Mouse (Mus musculus): ENCODE data around the gene Olfr1404. TPM values are rescaled to one million over a fixed set of nuclear protein-coding genes. Genes with fewer than 3 reads are reported as not detected.

The Olfr1404 gene
- not detected in 2 replicates for total RNA-seq (2015)
- not detected in 2 replicates for total RNA-seq (2017)

GRCm38 (mm10) chr1:173212092-173212491 lies at the start of gene Olfr1404:
Gene Olfr1404, plus strand, starts transcription at chr1:173212392.
- no peak for ATAC-seq (ENCODE audit: poor library complexity, severe bottlenecking)

- ATAC-seq (ENCODE audit: poor library complexity, severe bottlenecking), result no peak
Observed at GRCm38 (mm10) chr1:173174154-173174842, 37.9 kb upstream of the Olfr1404 start.

DNA sequence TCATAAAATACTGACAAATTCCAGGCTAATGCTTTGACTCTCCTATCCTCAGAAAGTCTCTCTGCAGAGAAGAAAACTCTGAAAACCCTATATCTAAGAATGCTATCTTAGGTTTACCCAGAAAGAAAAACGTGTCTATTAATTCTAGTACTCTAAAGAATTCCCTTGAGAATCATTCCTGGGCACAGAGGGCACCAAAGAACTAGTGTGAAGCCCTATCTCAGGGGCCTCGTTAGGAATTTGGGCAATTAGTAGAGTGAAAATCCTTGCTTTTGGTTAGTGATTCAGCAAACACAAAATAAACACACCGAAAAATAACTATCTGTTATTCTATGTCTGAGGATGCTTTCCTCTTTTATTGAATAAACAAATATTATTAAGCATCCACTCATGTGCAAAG lies 21.7 kb upstream of the Olfr1404 start, which contains the start of gene Olfr1406:
Olfr1406 (minus strand) TSS at position 101 of the 400 bp plus-strand sequence.
- ATAC-seq (ENCODE audit: poor library complexity, severe bottlenecking), result no peak

DNA sequence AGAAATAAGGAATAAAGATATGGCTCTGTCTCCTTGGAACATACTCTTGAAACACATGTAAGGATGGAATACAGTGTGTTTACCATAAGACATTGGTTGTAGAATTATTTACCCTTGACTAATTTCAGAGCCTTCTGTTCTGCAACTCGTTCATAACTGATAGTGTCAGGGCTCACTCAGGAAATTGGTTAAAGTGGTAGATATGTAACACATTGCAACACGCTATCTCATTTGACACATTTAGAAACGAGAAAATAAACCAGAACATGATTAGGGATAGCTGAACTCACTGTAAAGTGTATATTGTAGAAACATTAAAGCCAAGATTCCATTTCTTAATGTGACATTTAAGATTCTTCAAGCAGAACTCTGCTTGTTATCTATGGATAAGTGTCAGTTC lies 20.1 kb upstream of the Olfr1404 start:
- ATAC-seq (ENCODE audit: poor library complexity, severe bottlenecking), result 0 out of 2 replicates have a peak, but pooled peaks have one; percentile 35

DNA sequence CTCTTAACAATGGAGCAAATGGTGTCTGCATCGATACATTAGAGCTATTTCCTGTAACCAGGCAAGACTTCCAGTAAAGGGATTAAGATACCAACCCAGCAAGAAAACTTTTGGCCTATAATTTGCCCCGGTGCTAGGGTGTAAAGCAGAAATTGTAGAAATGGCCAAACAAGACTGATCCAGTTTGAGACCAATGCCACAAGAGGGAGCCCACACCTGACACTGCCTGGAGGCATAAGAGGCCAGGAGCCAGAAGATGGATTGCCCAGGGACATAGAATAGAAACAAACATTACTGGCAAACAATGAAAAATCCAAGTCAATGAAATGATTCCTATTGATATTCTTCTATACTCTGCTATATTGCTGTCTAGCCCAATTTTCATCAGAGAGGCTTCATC lies 15.8 kb upstream of the Olfr1404 start:
- ATAC-seq (ENCODE audit: poor library complexity, severe bottlenecking), result no peak; the same call in 1 of the 2 replicates

DNA sequence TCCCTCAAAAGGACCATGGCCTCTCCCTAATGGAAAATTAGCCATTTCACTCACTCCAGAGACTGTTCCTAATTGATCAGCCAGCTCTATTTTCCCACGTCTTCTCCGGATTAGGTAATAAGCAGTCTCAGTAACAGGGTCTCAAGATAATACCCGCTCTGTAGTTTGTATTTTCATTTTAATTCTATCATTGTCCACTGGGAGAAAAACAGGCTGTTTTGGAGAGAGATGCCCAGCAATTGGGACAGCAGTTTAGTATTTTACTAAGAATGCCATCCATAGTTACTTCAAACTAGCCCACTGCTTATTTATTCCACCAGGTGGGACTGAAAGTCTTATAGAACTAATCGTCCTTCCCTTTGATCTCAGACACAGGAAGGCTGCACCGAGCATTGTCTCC lies 14.7 kb upstream of the Olfr1404 start, which contains the start of gene Olfr218:
Olfr218 (plus strand) TSS at position 301 of the 400 bp plus-strand sequence.
- ATAC-seq (ENCODE audit: poor library complexity, severe bottlenecking), result no peak

- ATAC-seq (ENCODE audit: poor library complexity, severe bottlenecking), result no peak
Observed at GRCm38 (mm10) chr1:173216481-173216880, 4.3 kb downstream of the Olfr1404 start.

DNA sequence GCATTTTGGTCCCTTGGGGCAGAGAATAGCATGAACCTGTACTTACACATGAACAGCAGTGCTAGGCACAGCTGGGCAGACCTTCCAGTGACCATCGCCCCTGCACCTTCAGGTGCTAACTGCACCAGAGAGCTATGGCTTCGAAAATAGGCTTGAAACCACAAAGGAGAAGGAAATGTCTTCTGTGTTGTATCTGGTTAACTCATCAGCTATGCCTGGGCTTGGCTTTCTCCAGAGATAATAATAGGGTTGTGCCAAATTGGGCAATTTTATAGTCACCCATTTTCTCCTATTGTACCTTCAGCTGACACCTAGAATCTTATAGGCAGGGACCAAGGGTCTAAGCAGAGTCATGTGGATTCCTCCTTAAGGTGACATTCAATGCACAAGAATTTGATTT lies 14.9 kb downstream of the Olfr1404 start, which contains the start of gene Fcer1a:
Fcer1a (minus strand) TSS at position 134 of the 400 bp plus-strand sequence.
- ATAC-seq (ENCODE audit: poor library complexity, severe bottlenecking), result peak; percentile 77

DNA sequence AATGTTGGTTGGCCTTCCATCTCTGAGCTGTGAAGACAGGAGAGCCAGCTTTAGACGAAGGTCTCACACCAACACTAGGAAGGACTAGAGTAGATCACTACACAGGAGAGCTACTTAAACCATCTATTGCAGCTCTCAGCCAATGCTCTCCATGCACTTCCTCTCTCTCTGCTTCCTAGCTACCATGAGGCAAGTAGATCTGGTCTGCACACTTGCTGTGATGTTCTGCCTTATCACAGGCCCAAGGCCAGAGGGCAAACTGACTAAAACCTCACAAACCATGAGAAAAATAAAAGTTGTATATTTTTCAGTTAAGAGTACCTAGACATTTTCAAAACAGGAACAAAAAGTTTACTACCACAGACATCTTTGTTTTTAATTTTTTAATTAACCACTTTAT lies 24.8 kb downstream of the Olfr1404 start:
- ATAC-seq (ENCODE audit: poor library complexity, severe bottlenecking), result peak; percentile 47; the same call in 1 of the 2 replicates

DNA sequence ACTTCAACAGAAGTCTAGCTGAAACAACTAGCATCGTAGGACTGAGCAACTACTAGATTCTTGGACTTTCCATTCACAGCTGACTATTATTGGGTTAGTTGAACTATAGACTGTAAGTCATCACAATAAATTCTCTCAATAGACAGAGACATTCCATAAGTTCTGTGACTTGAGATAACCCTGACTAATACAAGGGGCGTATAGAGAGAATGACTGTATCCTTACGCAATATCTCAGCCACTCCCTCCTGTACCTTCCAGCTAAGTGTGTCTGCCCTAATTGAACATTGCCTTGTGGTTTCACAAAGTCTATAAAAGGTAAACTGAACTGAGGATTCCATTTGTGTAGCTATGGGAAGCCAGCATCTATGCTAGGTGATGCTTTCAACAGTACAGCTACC lies 37.7 kb downstream of the Olfr1404 start:
- ATAC-seq (ENCODE audit: poor library complexity, severe bottlenecking), result no peak

DNA sequence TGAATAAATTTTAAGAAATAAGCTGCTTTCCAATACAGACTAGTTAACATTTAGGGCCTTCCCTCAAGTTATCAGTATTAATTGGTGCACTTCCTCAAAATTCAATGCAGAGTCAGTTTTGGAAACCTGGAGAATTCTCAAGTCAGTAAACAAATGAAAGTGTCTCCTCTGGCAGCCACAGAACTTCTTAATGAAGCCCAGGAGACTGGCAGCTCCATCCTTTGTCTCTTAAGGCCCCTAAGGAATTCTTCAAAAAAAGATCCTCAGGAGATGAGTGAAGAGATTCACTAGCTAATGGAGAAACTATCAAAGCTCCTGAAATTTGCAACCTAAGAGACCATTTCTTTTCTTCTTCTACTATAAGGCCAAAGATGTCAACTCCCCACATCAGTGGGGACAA lies 53.5 kb downstream of the Olfr1404 start, which contains the start of gene Olfr418:
Olfr418 (plus strand) TSS at position 301 of the 400 bp plus-strand sequence.
- no peak for ATAC-seq (ENCODE audit: poor library complexity, severe bottlenecking)

Other genes with a start within 250 kb of the Olfr1404 start
- gene Olfr1408, start 75.0 kb upstream of the Olfr1404 start, total RNA-seq (2015), result not detected in 2 replicates
- gene Olfr1408, start 75.0 kb upstream of the Olfr1404 start, total RNA-seq (2017), result not detected in 2 replicates
- not detected in 2 replicates for gene Olfr1406, start 21.8 kb upstream of the Olfr1404 start, total RNA-seq (2015)
- not detected in 2 replicates for gene Olfr1406, start 21.8 kb upstream of the Olfr1404 start, total RNA-seq (2017)
- not detected in 2 replicates for gene Olfr218, start 14.6 kb upstream of the Olfr1404 start, total RNA-seq (2015)
- gene Olfr218, start 14.6 kb upstream of the Olfr1404 start, total RNA-seq (2017), result not detected in 2 replicates
- 93.0 and 93.6 TPM in 2 replicates for gene Fcer1a, start 14.8 kb downstream of the Olfr1404 start, total RNA-seq (2015)
- 38.5 and 59.0 TPM in 2 replicates for gene Fcer1a, start 14.8 kb downstream of the Olfr1404 start, total RNA-seq (2017)
- not detected in 2 replicates for gene Olfr418, start 53.6 kb downstream of the Olfr1404 start, total RNA-seq (2015)
- not detected in 2 replicates for gene Olfr418, start 53.6 kb downstream of the Olfr1404 start, total RNA-seq (2017)
- gene Mptx2, start 65.4 kb downstream of the Olfr1404 start, total RNA-seq (2015), result not detected in 2 replicates
- gene Mptx2, start 65.4 kb downstream of the Olfr1404 start, total RNA-seq (2017), result not detected in 2 replicates
- gene Ackr1, start 121.4 kb downstream of the Olfr1404 start, total RNA-seq (2015), result 1.0 and 1.8 TPM in 2 replicates
- gene Ackr1, start 121.4 kb downstream of the Olfr1404 start, total RNA-seq (2017), result 0.40 and 1.0 TPM in 2 replicates
- gene Aim2, start 138.5 kb downstream of the Olfr1404 start, total RNA-seq (2015), result 56.4 and 68.1 TPM in 2 replicates
- gene Aim2, start 138.5 kb downstream of the Olfr1404 start, total RNA-seq (2017), result 91.8 and 109 TPM in 2 replicates
- 1.5 and 2.1 TPM in 2 replicates for gene Cadm3, start 155.3 kb downstream of the Olfr1404 start, total RNA-seq (2015)
- gene Cadm3, start 155.3 kb downstream of the Olfr1404 start, total RNA-seq (2017), result 0.51 and 5.2 TPM in 2 replicates

All from megakaryocyte, adult 5-6 weeks (primary cell).